In the genomic region with DNA sequence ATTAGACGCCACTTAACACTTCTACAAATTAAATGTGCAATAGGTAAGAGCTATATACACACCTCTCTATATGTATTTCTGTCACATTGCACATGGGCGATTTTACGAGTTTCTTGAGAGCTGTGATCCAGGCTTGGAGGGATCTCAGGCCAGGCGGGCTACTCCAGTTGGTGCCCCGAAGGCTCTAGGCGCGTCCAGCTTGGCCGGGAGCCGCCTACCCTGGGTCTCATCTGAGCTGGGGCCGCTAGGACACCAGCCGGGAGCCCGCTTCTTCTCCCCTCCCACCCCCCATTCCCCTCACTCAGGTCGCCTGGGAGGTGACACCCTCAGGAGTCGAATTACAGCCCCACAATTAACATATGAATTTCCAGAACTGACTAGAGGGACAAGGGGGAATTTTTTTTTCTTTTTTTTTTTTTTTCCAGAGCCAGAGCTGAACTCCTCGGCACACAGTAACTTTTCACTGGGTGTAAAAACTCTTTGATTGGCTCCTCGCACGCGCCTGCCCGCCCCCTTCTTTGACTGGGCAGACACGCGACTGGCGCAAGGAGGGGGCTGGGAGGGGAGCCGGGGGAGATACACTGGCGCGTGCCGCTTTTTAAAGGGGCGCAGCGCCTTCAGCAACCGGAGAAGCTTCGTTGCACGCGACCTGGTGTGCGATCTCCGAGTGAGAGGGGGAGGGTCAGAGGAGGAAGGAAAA, we compare ENCODE assay signal across 9 mouse cellular contexts. TPM values are rescaled to one million over a fixed set of nuclear protein-coding genes. Genes with fewer than 3 reads are reported as not detected.
A peak's percentile ranks its signal among the peaks of the same experiment; 100 is the strongest.
DNase-seq lines count a peak whose midpoint lies in the region; ATAC-seq and TF ChIP-seq lines count a peak whose summit lies in the region.
"Had no signal": no experiment of that assay in that cellular context is flagged by ENCODE, and none has a peak within 500 bp of the region (broad histone marks: within the 10 kb centered on the region; RNA-seq: fewer than 3 reads in every experiment).

A gene (plus strand): TSS at position 627 of the 700 bp plus-strand sequence.

- ATAC-seq in forebrain, embryonic 13.5 days: peak; percentile 83
- peak; percentile 86 for ATAC-seq in intestine, embryonic 15.5 days
- no peak for ATAC-seq in liver, embryonic 14.5 days (ENCODE audit: insufficient read depth)
- ATAC-seq in neural tube, embryonic 13.5 days (ENCODE audit: low read depth): peak; percentile 74

- no peak for TF ChIP-seq CTCF in left cerebral cortex, adult 2 months (IDR thresholded peaks at IDR 0.05)
- no peak for TF ChIP-seq CTCF in liver, embryonic 14.5 days (IDR thresholded peaks at IDR 0.05; ENCODE audit: low read depth)

- H3K27ac ChIP-seq in left cerebral cortex, adult 2 months: no peak within 1 kb of the TSS
- H3K27ac ChIP-seq in forebrain, embryonic 13.5 days: no peak within 1 kb of the TSS
- no peak within 1 kb of the TSS for H3K27ac ChIP-seq in intestine, embryonic 15.5 days
- H3K27ac ChIP-seq in liver, embryonic 14.5 days: no peak within 1 kb of the TSS
- no peak within 1 kb of the TSS for H3K27ac ChIP-seq in neural tube, embryonic 13.5 days (replicated peaks)

- intact Hi-C loops in left cerebral cortex, adult 2 months (cut with DNase I): no loop called here

- H3K4me1 ChIP-seq in forebrain, embryonic 13.5 days: peaks cover 30% of the 10 kb centered on the region
- H3K4me1 ChIP-seq in intestine, embryonic 15.5 days (replicated peaks): peaks cover 20% of the 10 kb centered on the region
- no peaks in the 10 kb centered on the region for H3K4me1 ChIP-seq in liver, embryonic 14.5 days (replicated peaks; ENCODE audit: control insufficient read depth in 2 of 2, insufficient read depth in 2 of 2, low read length in 1 of 2)
- peaks cover 30% of the 10 kb centered on the region for H3K4me1 ChIP-seq in neural tube, embryonic 13.5 days (replicated peaks)

- H3K4me3 ChIP-seq in left cerebral cortex, adult 2 months: peak within 1 kb of the TSS; percentile 17; the same call in 1 of the 2 replicates
- peak within 1 kb of the TSS; percentile 46 for H3K4me3 ChIP-seq in forebrain, embryonic 13.5 days
- peak within 1 kb of the TSS; percentile 43 for H3K4me3 ChIP-seq in intestine, embryonic 15.5 days (replicated peaks)
- peak within 1 kb of the TSS; percentile 24 to 27; a peak in 3 of 4 replicates for H3K4me3 ChIP-seq in liver, embryonic 14.5 days (ENCODE audit: insufficient read depth in 1 of 2, low read depth in 2 of 2, low read length in 2 of 2)
- H3K4me3 ChIP-seq in neural tube, embryonic 13.5 days: peak within 1 kb of the TSS; percentile 40

- H3K27me3 ChIP-seq in forebrain, embryonic 13.5 days: peaks cover 69% of the 10 kb centered on the region
- H3K27me3 ChIP-seq in intestine, embryonic 15.5 days (replicated peaks): peaks cover 51% of the 10 kb centered on the region
- peaks cover 60% of the 10 kb centered on the region for H3K27me3 ChIP-seq in liver, embryonic 14.5 days (ENCODE audit: control insufficient read depth, insufficient read depth, low read length)
- H3K27me3 ChIP-seq in neural tube, embryonic 13.5 days: peaks cover 71% of the 10 kb centered on the region

- WGBS in forebrain, embryonic 13.5 days: under 1% methylated on average over 34 of the region's 34 CpGs
- under 1% methylated on average over 34 of the region's 34 CpGs for WGBS in intestine, embryonic 15.5 days
- WGBS in liver, embryonic 14.5 days (ENCODE audit: insufficient replicate concordance): under 1% methylated on average over 34 of the region's 34 CpGs
- WGBS in neural tube, embryonic 13.5 days: under 1% methylated on average over 34 of the region's 34 CpGs

- peak within 1 kb of the TSS; percentile 22 for H3K9ac ChIP-seq in forebrain, embryonic 13.5 days
- peak within 1 kb of the TSS; percentile 11; the same call in 1 of the 2 replicates for H3K9ac ChIP-seq in intestine, embryonic 15.5 days
- H3K9ac ChIP-seq in liver, embryonic 14.5 days (replicated peaks): no peak within 1 kb of the TSS
- peak within 1 kb of the TSS; percentile 47 for H3K9ac ChIP-seq in neural tube, embryonic 13.5 days

- no peaks in the 10 kb centered on the region for H3K36me3 ChIP-seq in forebrain, embryonic 13.5 days (ENCODE audit: poor library complexity, severe bottlenecking)
- no peaks in the 10 kb centered on the region for H3K36me3 ChIP-seq in intestine, embryonic 15.5 days
- no peaks in the 10 kb centered on the region for H3K36me3 ChIP-seq in liver, embryonic 14.5 days (replicated peaks; ENCODE audit: control insufficient read depth, insufficient read depth, low read depth)
- H3K36me3 ChIP-seq in neural tube, embryonic 13.5 days: no peaks in the 10 kb centered on the region
- H3K36me3 ChIP-seq: G1E had no signal

- peak within 1 kb of the TSS; percentile 82 for H3K4me2 ChIP-seq in forebrain, embryonic 13.5 days
- peak within 1 kb of the TSS; percentile 86 for H3K4me2 ChIP-seq in intestine, embryonic 15.5 days (replicated peaks)
- peak within 1 kb of the TSS; percentile 52 for H3K4me2 ChIP-seq in liver, embryonic 14.5 days (ENCODE audit: low read depth)
- peak within 1 kb of the TSS; percentile 68 for H3K4me2 ChIP-seq in neural tube, embryonic 13.5 days

- no peak for TF ChIP-seq EP300 in liver, embryonic 14.5 days (IDR thresholded peaks at IDR 0.05; ENCODE audit: low read depth)

- DNase-seq in left cerebral cortex, adult 2 months (ENCODE audit: extremely low spot score in 1 of 2, low spot score in 2 of 2): no peak
- no peak for DNase-seq in left cerebral cortex, adult 9 months (ENCODE audit: low spot score in 2 of 2)
- no peak for DNase-seq in liver, embryonic 14.5 days (ENCODE audit: low read depth in 3 of 3, low spot score in 3 of 3)
- DNase-seq in frontal cortex, adult 2 months (ENCODE audit: extremely low spot score in 1 of 2, low spot score in 1 of 2): no peak
- no peak for DNase-seq in thymus, postnatal 10 days (ENCODE audit: low spot score in 2 of 2)

- no peaks in the 10 kb centered on the region for H3K9me3 ChIP-seq in forebrain, embryonic 13.5 days (replicated peaks)
- H3K9me3 ChIP-seq in intestine, embryonic 15.5 days: no peaks in the 10 kb centered on the region
- no peaks in the 10 kb centered on the region for H3K9me3 ChIP-seq in liver, embryonic 14.5 days (ENCODE audit: control insufficient read depth, low read length)
- no peaks in the 10 kb centered on the region for H3K9me3 ChIP-seq in neural tube, embryonic 13.5 days

RNA-seq across cellular contexts. Expression of the gene that starts here (rescaled TPM):
- total RNA-seq in left cerebral cortex, adult 2 months (2021): not detected
- polyA plus RNA-seq in forebrain, embryonic 13.5 days (2015; fragmentation: Nextera tagmentation; extraction: Ambion mirVana): not detected in 2 replicates
- polyA plus RNA-seq in intestine, embryonic 15.5 days (2015; fragmentation: Nextera tagmentation; extraction: Ambion mirVana): 8.6 and 8.7 TPM in 2 replicates
- polyA plus RNA-seq in liver, embryonic 14.5 days (2012; rRNA removed): not detected in 2 replicates
- polyA plus RNA-seq in liver, embryonic 14.5 days (2014; fragmentation: Nextera tagmentation; extraction: Ambion mirVana): not detected in 2 replicates
- polyA plus RNA-seq in neural tube, embryonic 13.5 days (2015; fragmentation: Nextera tagmentation; extraction: Ambion mirVana): 0.81 and 1.0 TPM in 2 replicates
- polyA plus RNA-seq in frontal cortex, adult 2 months (2012; rRNA removed): not detected in 2 replicates
- total RNA-seq: G1E had no signal
- polyA plus RNA-seq: G1E had no signal

Comparison
In these comparisons a context has a peak if more than half of its experiments do, and no peak if none do; other contexts are left out.
1. Peak in ATAC-seq, H3K4me3 ChIP-seq, H3K9ac ChIP-seq and H3K4me2 ChIP-seq in forebrain, embryonic 13.5 days; RNA of the gene not detected or under 1 TPM.